Mouse (Mus musculus) kidney, adult 18-20 months (tissue): ENCODE data around the gene Ppm1l.

Experiments
- DNase-seq: peaks from one replicate; pipeline ENCODE4 v3.0.0; 2021

The Ppm1l gene

GRCm38 (mm10) chr3:69446989-69447388, 130.3 kb downstream of the Ppm1l start:
- DNase-seq: no peak

DNA sequence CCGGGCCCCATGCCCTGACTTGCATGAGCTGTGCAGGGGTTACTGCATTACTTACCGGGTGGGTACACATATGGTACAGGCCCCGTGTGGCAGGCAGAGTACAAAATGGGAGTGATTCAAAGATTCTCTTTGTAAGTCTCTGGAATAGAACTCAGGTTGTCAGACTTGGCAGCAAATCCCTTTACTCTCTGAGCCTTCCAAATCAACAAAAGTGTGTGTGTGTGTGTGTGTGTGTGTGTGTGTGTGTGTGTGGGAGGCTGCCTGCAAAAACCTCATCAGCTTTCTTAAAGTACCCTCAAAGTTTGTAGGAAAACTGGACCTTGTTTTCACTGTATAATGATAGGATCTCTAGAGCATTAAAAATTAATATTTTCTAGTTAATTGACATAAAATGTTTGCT, 132.4 kb downstream of the Ppm1l start:
- DNase-seq: no peak

GRCm38 (mm10) chr3:69454330-69454729, 137.7 kb downstream of the Ppm1l start:
- DNase-seq: no peak

- no peak for DNase-seq
These were observed 139.4 kb downstream of the Ppm1l start for GRCm38 (mm10) chr3:69456071-69456470.

- DNase-seq: no peak
These were observed 142.1 kb downstream of the Ppm1l start for GRCm38 (mm10) chr3:69458756-69459155.

DNA sequence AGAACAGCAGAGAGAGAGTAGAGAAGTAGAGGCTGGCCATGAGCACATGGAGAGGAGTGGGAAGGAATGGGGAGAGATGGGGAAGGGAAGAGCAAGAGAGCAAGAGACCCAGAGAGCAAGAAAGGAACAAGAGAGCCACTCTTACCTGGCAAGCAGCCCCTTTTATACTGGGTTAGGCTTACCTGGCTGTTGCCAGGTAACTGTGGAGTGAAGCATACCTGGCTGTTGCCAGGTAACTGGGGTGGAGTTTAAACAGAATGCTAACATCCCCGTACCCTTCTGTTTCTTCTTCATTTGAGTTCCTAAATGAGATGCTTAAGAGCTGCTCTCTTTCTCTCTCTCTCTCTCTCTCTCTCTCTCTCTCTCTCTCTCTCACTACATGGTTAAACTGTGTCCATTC, 145.3 kb downstream of the Ppm1l start:
- DNase-seq: no peak

- DNase-seq: no peak
These were observed 149.1 kb downstream of the Ppm1l start for GRCm38 (mm10) chr3:69465751-69466150.

GRCm38 (mm10) chr3:69468280-69469008, 151.8 kb downstream of the Ppm1l start:
- no peak for DNase-seq

DNA sequence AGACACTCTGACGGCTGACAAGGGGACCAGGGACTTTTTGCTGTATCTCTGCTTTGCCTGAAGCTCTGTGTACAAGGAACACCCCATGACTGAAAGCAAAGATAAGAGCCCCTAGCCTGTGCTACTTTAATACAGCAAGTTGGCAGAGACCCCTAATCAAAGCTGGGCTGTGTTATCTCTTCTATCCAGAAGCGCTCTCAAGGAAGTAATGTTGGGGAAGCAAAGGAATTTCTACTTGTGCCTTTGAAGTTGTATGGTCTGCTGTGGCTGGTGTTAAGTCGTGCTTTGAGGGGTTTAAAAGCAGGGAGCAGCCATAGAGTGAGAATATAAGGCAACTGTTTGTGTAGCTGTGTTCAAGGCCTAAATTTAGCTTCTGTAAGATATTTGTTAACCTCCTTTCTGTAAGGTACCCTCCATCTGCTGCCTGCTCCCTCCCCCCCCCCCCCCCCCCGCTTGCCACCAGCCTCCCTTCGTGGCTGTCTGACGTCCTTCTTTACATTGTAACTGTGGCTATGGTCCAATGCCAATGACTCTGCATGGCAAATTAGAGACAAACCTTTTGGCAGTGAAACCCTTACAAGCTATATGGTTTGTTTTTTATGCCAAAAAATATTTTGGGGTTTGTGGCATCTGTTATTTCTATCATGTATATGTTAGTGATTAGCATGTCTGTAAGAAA, 152.9 kb downstream of the Ppm1l start:
- DNase-seq: no peak

- DNase-seq: no peak
These were observed 153.6 kb downstream of the Ppm1l start for GRCm38 (mm10) chr3:69470142-69470796.

GRCm38 (mm10) chr3:69475850-69476450, 159.3 kb downstream of the Ppm1l start:
- DNase-seq: no peak

DNA sequence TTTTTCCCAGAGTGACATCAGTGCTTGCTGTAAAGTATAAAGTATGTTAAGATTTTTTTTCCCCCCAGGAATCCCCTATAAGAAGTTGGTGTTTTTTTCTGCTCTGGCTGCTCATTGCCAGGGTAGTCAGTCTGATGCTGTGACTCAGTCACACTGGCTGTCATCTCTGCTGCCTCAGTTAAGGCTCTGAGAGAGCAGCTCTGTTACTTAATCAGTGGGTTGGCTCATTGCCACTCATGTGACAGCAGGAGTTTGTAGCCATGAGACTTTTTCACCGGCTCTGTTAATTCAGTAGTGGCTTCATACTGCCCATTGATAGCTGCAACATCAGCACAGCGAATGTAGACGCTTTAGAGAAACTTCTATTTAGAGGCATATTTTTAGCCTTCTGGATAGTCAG, 163.3 kb downstream of the Ppm1l start:
- DNase-seq: peak; percentile 26

- peak; percentile 62 for DNase-seq
These were observed 165.2 kb downstream of the Ppm1l start for GRCm38 (mm10) chr3:69481835-69482234.

DNA sequence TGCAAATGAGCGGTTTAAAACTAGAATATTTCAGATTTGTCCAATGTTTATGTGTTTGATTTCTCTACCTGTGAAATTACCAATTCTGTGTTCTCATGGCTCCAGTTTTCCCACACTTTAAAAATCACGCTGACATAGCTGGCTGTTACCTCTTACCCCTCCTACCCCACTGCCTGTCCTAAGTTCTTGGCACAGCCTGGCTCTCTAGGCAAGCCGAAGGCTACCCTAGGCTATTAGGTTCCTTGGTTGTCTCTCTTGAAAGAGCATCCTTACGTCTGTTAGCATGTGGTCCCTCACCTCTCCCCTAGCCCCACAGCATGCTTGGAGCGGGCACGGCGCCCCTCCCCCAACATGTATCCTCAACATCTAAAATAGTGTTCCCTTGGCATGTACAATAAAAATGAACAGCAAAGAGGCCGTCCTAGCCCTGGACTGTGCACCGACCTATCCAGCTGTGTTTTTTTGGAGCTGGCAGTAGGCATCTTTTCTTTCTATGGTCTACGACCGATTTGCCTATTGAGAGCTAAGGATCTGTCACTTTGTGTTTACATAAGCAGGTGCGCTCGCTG, 167.4 kb downstream of the Ppm1l start:
- no peak for DNase-seq

DNA sequence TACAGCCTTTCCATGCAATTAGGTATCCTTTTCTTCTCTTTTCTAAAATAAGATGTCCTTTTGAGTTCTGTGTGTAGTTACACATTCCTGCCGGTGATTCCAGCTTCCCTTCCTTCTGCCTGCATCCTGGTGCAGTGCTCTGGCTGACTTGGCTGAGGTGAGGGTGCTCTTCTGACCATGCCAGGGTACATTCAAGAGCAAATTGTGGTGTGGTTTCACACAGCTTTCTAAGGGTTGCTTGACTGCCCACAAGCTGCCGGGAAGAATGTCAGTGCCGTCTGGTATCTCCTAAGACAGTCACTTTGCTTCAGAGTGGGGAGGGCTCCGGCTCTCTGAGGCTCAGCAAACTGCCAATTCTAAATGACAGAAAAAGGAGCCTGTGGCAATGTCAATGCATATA, 167.9 kb downstream of the Ppm1l start:
- no peak for DNase-seq

GRCm38 (mm10) chr3:69485347-69485746, 168.7 kb downstream of the Ppm1l start:
- DNase-seq: no peak

DNA sequence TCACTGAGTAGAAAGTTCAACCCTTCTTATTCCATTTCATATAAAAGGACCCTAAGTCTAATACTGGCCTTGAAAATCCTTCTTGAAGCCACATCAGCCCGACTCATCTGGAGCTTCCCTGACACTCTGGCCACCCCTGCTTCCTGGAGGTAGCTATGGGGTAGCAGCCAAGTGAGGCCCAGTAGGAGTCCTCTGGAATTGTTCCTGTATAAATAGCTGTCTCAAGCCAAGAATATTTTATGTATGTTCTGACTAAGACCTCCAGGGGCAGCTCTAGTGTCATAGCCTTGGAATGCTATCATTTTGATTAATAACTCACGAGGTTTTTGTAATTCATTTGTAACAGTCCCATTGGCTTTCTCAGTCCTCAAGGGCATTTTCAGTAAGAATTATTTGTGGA, 169.1 kb downstream of the Ppm1l start:
- no peak for DNase-seq

- DNase-seq: no peak
These were observed 170.8 kb downstream of the Ppm1l start for GRCm38 (mm10) chr3:69487471-69487870.

- no peak for DNase-seq
These were observed 173.0 kb downstream of the Ppm1l start for GRCm38 (mm10) chr3:69489669-69490068.

- peak; percentile 82 for DNase-seq
These were observed 174.5 kb downstream of the Ppm1l start for GRCm38 (mm10) chr3:69490981-69491681.

DNA sequence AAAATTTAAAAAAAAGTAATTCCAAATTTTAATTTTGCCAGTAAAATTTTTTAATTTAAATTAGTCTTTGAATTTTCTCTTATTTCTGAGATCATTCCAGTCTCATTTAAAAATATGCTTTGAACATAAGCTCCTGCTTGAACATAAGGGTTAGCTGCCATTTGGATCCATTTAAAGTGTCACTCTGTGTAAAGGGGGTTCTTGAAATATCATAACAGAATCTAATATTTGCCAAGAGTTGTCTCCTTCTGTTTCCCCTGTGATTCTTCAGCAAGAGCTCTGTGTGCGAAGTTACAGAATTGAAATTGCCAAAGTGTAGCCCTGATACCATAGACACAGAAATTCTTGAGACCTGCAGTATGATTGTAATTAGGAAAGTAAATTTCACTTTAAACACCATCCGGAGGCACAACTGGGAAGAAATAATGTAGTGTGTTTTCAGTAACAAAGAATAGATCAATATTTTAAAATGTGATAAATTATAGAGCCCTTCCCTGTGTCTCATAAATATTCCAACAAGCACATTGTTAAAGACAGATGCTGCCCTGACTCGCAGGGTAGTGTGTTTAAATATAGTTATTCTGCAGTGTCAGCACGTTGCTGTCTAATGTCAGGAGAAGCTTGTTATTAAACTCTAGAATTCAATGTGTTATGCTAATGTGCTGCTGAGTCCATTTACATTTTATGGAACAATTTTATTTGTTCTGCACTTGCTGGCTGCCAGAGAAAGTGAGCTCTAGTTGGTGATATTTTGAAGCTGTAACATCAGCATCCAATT, 177.8 kb downstream of the Ppm1l start:
- DNase-seq: no peak

GRCm38 (mm10) chr3:69497178-69497577, 180.5 kb downstream of the Ppm1l start:
- no peak for DNase-seq
